Mouse (Mus musculus) gastrocnemius, postnatal 36 days (tissue): ENCODE data around the gene Klhl25. TPM values are rescaled to one million over a fixed set of nuclear protein-coding genes. Genes with fewer than 3 reads are reported as not detected.
"Not testable (repeated sequence)": the region's sequence is repeated elsewhere in the genome, so short reads cannot be mapped to it uniquely, and the experiment has no call there.

Source experiments
- DNase-seq, 2 experiments: peaks; one replicate each; pipeline ENCODE4 v3.0.0; 2022
- intact Hi-C: fragments of 180-260 bp; cut with DNase I; formaldehyde crosslinking; loops from one replicate; pipeline ENCODE4 v1.15.1; 2025
- total RNA-seq, 2 experiments: library from RNA; stranded (reverse); gene quantifications; 2 replicates each; pipeline ENCODE4 v1.2.3; 2021

The Klhl25 gene
- total RNA-seq, 2 experiments from 2014 or later = 3.3 to 3.4 TPM

DNA sequence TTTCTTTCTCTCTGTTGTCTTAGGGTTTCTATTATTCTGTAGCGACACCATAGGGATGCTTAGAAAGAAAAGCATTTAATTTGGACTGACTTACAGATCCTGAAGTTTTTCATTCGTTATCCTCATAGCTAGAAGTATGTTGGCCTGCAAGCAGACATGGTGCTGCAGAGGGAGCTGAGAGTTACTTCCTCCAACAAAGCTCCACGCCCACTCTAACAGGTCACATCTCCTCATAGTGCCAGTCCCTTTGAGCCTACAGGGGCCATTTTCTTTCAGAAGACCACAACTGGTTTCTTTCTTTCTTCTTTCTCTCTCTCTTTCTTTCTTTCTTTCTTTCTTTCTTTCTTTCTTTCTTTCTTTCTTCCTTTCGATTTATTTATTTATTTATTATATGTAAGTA, 8.0 kb upstream of the Klhl25 start:
- no peak for DNase-seq
- intact Hi-C loops = no loop called here

DNA sequence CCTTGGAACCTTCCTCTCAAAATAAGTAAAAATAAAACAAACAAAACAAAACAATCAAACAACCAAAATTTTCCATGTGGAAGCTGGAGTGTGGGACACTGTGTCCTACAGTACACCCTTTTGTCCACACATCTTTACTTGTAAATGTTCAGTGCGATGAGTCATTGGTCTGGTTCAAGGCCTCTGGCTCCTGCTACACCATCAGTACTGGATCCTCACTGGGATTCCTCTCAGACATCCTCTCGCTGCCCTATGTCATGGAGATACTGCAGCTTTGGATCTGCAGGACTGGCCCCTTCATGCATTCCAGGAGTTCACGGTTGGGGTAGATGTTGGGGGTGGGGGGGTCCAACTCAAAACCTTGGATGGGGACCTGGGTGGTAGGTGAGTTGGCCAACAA, 5.8 kb upstream of the Klhl25 start:
- intact Hi-C loops = no loop called here
- DNase-seq = no peak

DNA sequence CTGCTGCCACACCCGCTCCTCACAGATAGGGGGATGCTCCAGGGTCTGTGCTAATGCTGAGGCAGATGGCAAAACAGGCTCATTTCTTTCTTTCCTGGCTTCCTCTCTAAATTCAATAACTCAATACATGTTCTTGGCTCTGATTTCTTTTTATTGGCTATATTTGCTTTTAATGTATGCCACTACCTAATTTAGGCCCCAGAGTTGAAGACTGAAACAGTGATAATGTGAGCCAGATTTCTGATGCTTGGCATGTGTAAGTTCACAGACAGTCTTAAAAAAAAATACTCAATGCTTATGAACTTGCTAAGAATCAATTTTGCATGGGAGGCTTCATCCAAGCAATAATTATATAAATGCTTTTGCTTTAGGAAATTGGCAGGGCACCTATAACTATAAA, 2.2 kb upstream of the Klhl25 start:
- DNase-seq = no peak
- intact Hi-C loops = loop anchor here (2.0 kb wide), 1 partner anchor 35 kb away; no protein-coding TSS in a partner anchor

- intact Hi-C loops = loop anchor here (2.0 kb wide), 1 partner anchor 34 kb away; no protein-coding TSS in a partner anchor
- DNase-seq = no peak
These were observed 1.2 kb upstream of the Klhl25 start for GRCm38 (mm10) chr7:75846942-75847341.

GRCm38 (mm10) chr7:75847489-75847888, 621 bp upstream of the Klhl25 start:
- no peak for DNase-seq
- intact Hi-C loops = loop anchor here (2.0 kb wide), 1 partner anchor 33 kb away; no protein-coding TSS in a partner anchor

- intact Hi-C loops = no loop called here
- peak in 1 of 2 experiments; percentile 25 for DNase-seq
These were observed 913 bp downstream of the Klhl25 start for GRCm38 (mm10) chr7:75848776-75849670.

GRCm38 (mm10) chr7:75850396-75850795, 2.3 kb downstream of the Klhl25 start:
- DNase-seq, intact Hi-C loops: not testable (repeated sequence)

- DNase-seq = no peak
- intact Hi-C loops = no loop called here
These were observed 3.2 kb downstream of the Klhl25 start for GRCm38 (mm10) chr7:75851290-75851689.

GRCm38 (mm10) chr7:75852363-75852762, 4.3 kb downstream of the Klhl25 start:
- DNase-seq = no peak
- intact Hi-C loops = no loop called here

DNA sequence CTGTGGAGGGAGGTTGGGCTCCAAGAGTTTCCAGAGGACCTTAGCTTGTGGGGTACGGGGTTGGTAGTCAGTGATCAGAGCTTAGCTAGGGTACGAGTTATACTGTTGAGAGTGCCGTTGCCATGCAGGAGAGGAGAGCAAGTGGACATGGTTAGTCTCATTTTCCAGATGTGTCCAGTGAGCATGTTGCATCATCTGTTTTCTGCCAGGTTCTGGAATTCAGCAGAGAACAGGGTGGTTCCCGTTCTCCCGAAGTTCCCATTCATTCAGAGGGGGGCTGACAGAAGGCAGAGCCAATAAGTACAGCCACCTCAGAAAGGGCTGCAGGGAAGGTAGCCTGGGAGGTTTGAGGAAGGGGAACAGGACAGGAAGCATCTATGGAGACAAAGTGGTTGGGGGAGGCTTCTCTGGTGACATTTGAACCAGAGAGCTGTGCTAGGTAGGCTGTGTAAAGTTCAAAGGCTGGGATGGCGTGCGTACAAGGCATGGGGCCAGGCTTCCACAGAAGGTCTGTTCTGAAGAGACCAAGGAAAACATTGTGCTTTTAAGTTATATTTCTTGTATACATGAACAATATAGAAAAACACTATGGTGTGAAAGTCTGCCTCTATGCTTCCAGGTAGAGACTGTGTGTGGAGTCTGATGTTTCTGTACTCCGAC, 5.2 kb downstream of the Klhl25 start:
- no peak for DNase-seq
- intact Hi-C loops = no loop called here

DNA sequence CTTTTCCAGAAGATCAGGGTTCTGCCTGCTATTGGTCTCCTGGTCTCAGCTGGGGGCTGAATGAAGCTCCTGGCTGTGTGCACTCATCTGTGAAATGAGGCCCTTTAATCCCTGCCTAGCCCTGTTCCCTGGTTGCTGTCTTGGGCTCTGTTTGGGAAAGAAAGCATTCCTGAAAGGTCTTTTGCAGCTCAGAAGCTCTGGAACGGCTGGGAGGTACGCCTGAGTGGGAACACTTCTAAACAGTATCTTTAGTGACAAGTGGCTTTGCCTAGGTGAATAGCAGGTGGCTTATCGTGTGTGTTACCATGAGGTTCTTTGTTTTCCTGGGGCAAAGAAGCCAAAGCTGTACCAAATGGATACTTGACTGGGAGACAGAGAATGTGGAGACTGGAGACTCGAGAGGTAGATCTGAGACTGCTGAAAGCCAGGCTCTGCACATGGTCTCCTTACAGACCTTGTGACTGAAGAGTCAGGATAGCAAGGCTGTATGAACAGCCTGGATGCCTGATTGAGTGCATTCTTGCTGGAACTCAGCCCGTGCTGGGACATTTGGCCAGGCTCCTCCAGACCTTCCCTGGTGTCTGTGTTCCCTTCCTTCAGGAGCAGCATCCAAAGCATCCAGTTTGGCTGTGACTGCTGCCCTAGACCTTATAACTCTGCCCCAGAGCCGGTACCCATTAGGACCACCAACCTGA, 6.3 kb downstream of the Klhl25 start:
- DNase-seq = no peak
- intact Hi-C loops = no loop called here

- no peak for DNase-seq
- intact Hi-C loops = no loop called here
These were observed 6.9 kb downstream of the Klhl25 start for GRCm38 (mm10) chr7:75855028-75855427.

- intact Hi-C loops = no loop called here
- DNase-seq = no peak
These were observed 8.1 kb downstream of the Klhl25 start for GRCm38 (mm10) chr7:75856259-75856658.

- intact Hi-C loops = loop anchor here (5.0 kb wide), 1 partner anchor 97 kb away; no protein-coding TSS in a partner anchor
- DNase-seq = peak in 1 of 2 experiments; percentile 42
These were observed 11.7 kb downstream of the Klhl25 start for GRCm38 (mm10) chr7:75859771-75860196.

- intact Hi-C loops = loop anchor here (5.0 kb wide), 1 partner anchor 100 kb away; no protein-coding TSS in a partner anchor
- DNase-seq = not testable (repeated sequence)
These were observed 13.7 kb downstream of the Klhl25 start for GRCm38 (mm10) chr7:75861638-75862426.

- intact Hi-C loops = loop anchor here (5.0 kb wide), 1 partner anchor 100 kb away; no protein-coding TSS in a partner anchor
These were observed 14.3 kb downstream of the Klhl25 start for GRCm38 (mm10) chr7:75862427-75862781.

DNA sequence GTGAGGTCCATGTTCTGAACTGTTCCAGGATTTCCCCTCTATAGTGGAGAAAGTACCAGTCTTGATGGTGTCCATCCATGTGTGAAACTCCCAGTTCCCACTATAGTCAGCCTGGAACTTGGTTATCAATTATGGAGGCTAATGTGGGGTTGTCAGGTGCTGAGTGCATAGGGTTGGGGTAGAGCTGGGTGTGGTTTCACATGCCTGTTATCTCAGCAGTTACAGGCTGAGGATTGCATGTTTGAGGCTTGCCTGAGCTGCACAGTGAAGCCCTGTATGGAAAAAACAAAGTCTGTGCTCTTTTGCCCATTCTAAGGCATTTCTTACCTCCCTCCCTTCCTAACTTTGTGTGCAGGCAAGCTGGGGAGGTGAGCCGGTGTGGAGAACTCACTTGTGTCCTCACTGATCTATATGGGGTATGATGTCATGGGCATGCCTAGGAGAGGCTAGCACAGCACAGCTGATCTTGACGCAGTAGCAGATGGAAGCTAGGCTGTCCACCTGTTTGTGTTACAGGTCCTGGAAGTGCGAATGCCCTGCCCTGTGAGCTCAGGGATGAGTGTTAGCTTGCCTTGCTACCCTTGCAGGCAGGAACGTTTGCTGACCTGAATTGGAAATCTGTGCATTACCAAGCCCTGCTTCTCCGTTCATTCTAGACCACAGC, 15.3 kb downstream of the Klhl25 start:
- not testable (repeated sequence) for DNase-seq
- intact Hi-C loops = loop anchor here (5.0 kb wide), 1 partner anchor 101 kb away; no protein-coding TSS in a partner anchor

More at GRCm38 (mm10) chr7:75862427-75862781, 14.3 kb downstream of the Klhl25 start:
- not testable (repeated sequence) for DNase-seq

DNA sequence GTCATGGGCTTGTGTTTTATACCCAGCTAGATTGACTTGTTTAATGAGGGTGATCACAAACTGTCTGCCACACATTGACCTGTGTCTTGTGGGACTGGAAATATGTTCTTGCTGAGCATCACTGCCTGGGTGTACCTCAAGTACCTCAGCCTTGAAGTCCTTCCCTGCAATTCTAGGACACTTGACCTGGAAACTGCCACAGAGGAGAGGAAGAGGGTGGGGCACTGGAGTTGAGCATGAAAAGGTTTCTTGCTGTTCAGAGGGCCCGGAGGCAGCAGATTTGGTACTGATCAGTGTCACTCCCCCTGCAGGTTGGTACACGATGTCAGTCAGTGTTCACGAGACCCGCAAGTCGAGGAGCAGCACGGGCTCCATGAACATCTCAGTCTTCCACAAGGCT, 16.9 kb downstream of the Klhl25 start:
- no peak for DNase-seq
- intact Hi-C loops = no loop called here

DNA sequence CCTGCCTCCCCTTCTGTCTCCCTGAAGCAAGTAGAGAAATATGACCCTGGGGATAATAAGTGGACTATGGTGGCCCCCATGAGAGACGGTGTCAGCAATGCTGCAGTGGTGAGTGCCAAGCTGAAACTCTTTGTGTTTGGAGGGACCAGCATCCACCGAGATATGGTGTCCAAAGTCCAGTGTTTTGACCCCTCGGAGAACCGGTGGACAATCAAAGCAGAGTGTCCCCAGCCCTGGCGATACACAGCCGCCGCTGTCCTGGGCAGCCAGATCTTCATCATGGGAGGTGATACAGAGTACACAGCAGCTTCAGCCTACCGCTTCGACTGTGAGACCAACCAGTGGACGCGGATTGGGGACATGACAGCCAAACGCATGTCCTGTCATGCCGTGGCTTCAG, 18.4 kb downstream of the Klhl25 start:
- no peak for DNase-seq
- intact Hi-C loops = no loop called here
